Mouse (Mus musculus): ENCODE results near the gene Ranbp17. TPM values are rescaled to one million over a fixed set of nuclear protein-coding genes. Genes with fewer than 3 reads are reported as not detected.

Ranbp17 gene
- polyA plus RNA-seq, 1 experiment from 2014 or later: 9.0 TPM

DNA sequence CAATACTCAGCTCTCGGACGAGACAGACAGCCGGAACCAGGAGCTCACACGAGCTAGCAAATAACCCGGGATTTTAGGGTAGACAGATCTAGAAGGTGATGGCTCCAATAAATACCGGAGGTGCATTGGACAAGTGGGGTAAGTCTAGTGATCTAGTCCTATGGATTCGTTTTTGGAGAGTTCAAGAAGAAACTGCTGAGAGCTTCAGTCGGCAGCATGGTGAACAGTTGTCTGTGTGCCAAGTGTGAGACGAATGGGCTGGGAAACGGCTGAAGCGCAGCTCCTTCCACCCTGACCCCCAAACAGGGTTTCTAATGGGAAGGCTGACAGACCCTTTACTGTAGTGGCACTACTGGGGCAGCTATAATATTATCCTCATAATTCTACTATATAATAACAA is 214.2 kb downstream of the Ranbp17 start:
- Histone ChIP-seq H3K4me1 (replicated peaks) (peaks cover 15% of the 10 kb centered on the region), H3K4me3 (replicated peaks) (no peak overlapping the region), H3K27me3 (no peaks in the 10 kb centered on the region), H3K4me2 (replicated peaks) (no peak overlapping the region), H3K36me3 (no peaks in the 10 kb centered on the region), H3K9me3 (no peaks in the 10 kb centered on the region), H3K9ac (replicated peaks) (no peak overlapping the region), H3K27ac (no peak overlapping the region)
- WGBS: 66% methylated on average over 11 of the region's 11 CpGs
- ATAC-seq: peak; percentile 17; the same call in 1 of the 2 replicates

DNA sequence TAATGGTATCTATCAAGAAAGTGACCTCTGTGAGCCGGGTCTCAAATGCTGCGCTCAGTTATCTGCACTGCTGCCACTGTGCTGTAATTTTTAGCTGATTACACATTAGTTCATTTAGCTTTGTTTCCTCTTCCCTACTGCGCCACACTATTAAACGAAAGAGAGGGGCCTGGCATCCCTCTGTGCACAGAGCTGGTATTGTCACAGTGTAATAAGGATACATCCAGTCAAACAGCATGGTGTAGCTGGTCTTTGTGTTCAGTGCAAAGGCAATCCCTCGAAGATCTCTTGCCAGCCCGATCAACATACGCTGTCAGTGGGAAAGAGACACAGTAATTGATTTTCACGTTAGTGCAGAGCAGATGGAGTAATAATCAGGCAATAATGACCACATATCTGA is 216.4 kb downstream of the Ranbp17 start:
- Histone ChIP-seq H3K27ac (no peak overlapping the region), H3K27me3 (no peaks in the 10 kb centered on the region), H3K9ac (replicated peaks) (no peak overlapping the region), H3K9me3 (no peaks in the 10 kb centered on the region), H3K4me2 (replicated peaks) (no peak overlapping the region), H3K4me1 (replicated peaks) (peaks cover 15% of the 10 kb centered on the region), H3K4me3 (replicated peaks) (no peak overlapping the region), H3K36me3 (no peaks in the 10 kb centered on the region)
- 37% methylated on average over 8 of the region's 8 CpGs for WGBS
- 0 out of 2 replicates have a peak, but pooled peaks have one; percentile 45 for ATAC-seq

DNA sequence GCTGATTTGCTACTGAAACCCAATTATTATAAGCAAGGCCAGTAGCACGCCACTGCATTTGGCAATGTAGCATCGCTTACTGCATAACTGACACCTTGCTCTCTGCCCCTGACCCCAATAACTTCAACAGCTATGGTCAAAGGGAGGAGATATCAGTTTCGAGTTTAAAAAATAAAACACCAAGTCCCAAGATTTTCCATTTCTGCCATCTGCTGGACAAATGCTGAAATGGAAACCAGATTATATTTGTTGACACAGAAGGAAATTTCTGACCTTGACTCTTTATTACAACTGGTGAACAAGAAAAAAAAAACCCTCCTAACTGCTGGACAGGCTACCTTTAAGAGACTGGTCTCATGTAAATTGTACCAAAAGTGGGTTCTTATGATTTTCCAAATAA is 218.1 kb downstream of the Ranbp17 start:
- Histone ChIP-seq H3K4me1 (replicated peaks) (peaks cover 9% of the 10 kb centered on the region; the same call in 1 of the 2 replicates), H3K4me2 (replicated peaks) (no peak overlapping the region), H3K27ac (no peak overlapping the region), H3K9me3 (no peaks in the 10 kb centered on the region), H3K9ac (replicated peaks) (no peak overlapping the region), H3K27me3 (no peaks in the 10 kb centered on the region), H3K4me3 (replicated peaks) (no peak overlapping the region), H3K36me3 (no peaks in the 10 kb centered on the region)
- ATAC-seq: no peak
- 63% methylated on average over 3 of the region's 3 CpGs for WGBS

DNA sequence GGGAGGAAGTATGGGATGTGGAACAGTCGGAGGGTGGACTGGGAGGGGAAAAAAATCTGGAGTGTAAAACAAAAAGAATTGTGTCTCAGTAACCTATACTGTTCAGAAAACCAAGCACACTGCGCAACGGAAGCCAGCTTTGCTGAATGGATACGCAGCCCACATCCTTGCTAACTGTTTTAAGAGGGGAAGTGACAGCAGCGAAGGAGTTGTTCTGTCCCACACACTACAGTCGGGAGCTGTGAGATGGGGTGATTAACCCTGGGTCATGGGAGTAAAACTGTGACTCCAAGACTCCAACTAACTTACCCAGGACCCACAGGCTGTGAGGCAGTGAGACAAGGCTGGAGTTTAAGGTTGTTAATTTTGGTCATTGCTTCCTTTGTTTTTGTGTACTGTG is 219.5 kb downstream of the Ranbp17 start:
- Histone ChIP-seq H3K9me3 (no peaks in the 10 kb centered on the region), H3K9ac (replicated peaks) (no peak overlapping the region), H3K27ac (no peak overlapping the region), H3K27me3 (no peaks in the 10 kb centered on the region), H3K4me1 (replicated peaks) (peaks cover 4% of the 10 kb centered on the region; the same call in 1 of the 2 replicates), H3K36me3 (no peaks in the 10 kb centered on the region), H3K4me2 (replicated peaks) (no peak overlapping the region), H3K4me3 (replicated peaks) (no peak overlapping the region)
- no peak for ATAC-seq
- 81% methylated on average over 6 of the region's 6 CpGs for WGBS

DNA sequence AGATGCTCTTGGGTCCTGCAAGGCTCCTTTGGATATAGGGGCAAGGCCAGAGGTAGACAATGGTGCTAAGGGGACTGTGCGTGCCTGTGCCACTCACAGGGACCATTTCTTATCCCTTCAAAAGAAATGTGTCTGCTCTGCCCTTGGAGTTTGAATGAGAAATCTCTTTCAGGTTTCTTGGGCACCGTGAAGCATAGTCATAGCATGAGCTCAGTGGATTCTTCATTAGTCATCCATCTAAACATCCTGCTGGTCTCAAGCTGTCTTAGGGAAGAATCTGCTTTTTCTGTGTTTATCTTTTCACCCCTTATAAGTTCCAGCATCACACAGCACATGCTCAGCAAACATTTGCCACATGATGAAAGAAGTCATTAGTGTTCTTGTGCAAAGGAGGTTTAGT is 235.0 kb downstream of the Ranbp17 start:
- Histone ChIP-seq H3K4me2 (replicated peaks) (no peak overlapping the region), H3K36me3 (0 out of 2 replicates have a peak, but pooled peaks cover 7% of the 10 kb centered on the region), H3K4me1 (replicated peaks) (no peaks in the 10 kb centered on the region), H3K4me3 (replicated peaks) (no peak overlapping the region), H3K27ac (no peak overlapping the region), H3K9me3 (no peaks in the 10 kb centered on the region), H3K9ac (replicated peaks) (no peak overlapping the region), H3K27me3 (no peaks in the 10 kb centered on the region)
- no peak for ATAC-seq
- WGBS: 92% methylated on average over 2 of the region's 2 CpGs

DNA sequence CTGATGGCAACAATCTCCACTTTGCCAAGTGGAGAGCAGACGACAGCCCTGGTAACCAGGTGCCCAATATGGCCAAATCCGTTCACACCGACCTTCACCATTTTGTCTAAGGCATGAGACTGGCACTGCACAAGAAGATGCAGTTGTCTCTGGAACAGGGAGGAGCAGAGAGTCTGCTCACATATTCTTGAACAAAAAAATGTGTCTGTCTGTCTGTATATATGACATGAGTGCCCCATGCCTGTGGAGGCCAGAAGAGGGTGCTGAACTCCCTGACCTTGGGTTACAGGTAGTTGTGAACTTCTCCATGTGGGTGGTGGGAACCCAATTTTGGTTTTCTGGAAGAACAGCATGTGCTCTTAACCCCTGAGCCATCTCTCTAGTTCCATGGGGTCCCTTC is 236.9 kb downstream of the Ranbp17 start, which contains the start of gene Gm12117:
TSS of gene Gm12117 (minus strand) at position 101 of the 400 bp plus-strand sequence.
- H3K27me3 ChIP-seq: no peaks in the 10 kb centered on the region
- WGBS: 100% methylated on average over 3 of the region's 3 CpGs
- no peak within 1 kb of the TSS for H3K27ac ChIP-seq
- no peaks in the 10 kb centered on the region for H3K4me1 ChIP-seq (replicated peaks)
- H3K4me2 ChIP-seq (replicated peaks): no peak within 1 kb of the TSS
- no peak within 1 kb of the TSS for H3K9ac ChIP-seq (replicated peaks)
- H3K36me3 ChIP-seq: 0 out of 2 replicates have a peak, but pooled peaks cover 7% of the 10 kb centered on the region
- H3K4me3 ChIP-seq (replicated peaks): no peak within 1 kb of the TSS
- no peak for ATAC-seq
- H3K9me3 ChIP-seq: no peaks in the 10 kb centered on the region

DNA sequence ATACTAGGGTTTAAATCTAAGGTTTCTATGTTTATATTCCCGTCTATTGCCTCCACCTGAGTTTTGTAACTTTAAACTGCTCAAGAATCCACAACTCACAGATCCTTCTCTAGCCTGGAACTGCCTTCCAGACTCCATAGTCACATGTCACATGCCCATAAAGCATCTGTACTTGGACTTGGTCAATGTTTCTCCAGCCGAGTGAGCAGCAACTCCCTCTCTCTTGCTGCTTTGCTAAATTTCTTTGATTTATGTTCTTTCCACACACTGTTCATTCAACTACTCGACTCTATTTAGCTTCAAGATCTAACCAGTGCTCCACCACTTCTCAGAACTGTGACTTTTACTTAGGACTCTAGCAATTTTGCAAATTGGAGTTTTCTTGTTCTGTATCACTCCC is 238.7 kb downstream of the Ranbp17 start:
- ATAC-seq: no peak
- Histone ChIP-seq H3K4me1 (replicated peaks) (no peaks in the 10 kb centered on the region), H3K36me3 (0 out of 2 replicates have a peak, but pooled peaks cover 7% of the 10 kb centered on the region), H3K4me3 (replicated peaks) (no peak overlapping the region), H3K27me3 (no peaks in the 10 kb centered on the region), H3K9ac (replicated peaks) (no peak overlapping the region), H3K9me3 (no peaks in the 10 kb centered on the region), H3K4me2 (replicated peaks) (no peak overlapping the region), H3K27ac (no peak overlapping the region)
- WGBS: 84% methylated on average over 3 of the region's 3 CpGs

DNA sequence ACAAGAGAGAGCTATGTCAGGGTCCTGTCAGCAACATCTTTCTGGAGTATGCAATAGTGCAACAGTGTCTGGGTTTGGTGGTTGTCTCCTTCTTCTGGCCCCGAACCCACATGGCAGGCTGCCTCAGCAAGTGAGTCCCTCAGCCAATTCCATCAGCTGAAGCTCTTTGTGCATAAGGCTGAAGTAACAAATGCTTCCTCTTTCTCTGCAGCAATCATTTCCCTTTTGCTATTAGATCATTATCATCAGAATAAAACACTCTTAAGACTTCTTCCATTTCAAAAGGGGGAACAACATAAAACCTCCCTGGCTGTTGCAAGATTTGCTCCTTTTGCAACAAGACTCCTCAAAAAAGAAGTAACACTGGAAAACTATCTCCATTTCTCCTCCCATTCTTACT is 239.3 kb downstream of the Ranbp17 start:
- 79% methylated on average over 1 of the region's 1 CpGs for WGBS
- ATAC-seq: no peak
- H3K9ac ChIP-seq (replicated peaks): no peak overlapping the region
- no peaks in the 10 kb centered on the region for H3K4me1 ChIP-seq (replicated peaks)
- H3K27me3 ChIP-seq: no peaks in the 10 kb centered on the region
- no peaks in the 10 kb centered on the region for H3K9me3 ChIP-seq
- H3K36me3 ChIP-seq: 0 out of 2 replicates have a peak, but pooled peaks cover 7% of the 10 kb centered on the region
- H3K4me2 ChIP-seq (replicated peaks): no peak overlapping the region
- H3K4me3 ChIP-seq (replicated peaks): no peak overlapping the region
- H3K27ac ChIP-seq: no peak overlapping the region

DNA sequence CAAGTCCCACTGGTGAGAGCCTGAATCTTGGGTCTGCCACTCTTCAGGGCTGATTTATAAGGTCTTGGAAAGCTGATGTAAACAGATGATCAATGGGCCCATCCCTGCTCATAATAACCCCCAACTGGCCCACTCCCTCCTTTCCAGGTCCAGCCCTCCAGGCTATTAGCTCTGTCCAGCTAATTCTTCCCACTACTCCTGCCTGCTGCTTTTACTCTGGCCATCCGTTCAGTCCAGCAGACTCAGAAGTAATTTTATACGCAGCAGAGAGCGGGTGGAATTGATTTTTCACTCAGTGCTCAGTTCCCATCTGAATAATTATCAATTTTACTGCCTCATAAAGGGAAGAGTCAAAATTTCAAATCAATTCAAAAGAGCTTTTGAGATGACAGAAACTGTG is 273.3 kb downstream of the Ranbp17 start:
- ATAC-seq: no peak
- 76% methylated on average over 3 of the region's 3 CpGs for WGBS
- H3K4me1 ChIP-seq (replicated peaks): no peaks in the 10 kb centered on the region

DNA sequence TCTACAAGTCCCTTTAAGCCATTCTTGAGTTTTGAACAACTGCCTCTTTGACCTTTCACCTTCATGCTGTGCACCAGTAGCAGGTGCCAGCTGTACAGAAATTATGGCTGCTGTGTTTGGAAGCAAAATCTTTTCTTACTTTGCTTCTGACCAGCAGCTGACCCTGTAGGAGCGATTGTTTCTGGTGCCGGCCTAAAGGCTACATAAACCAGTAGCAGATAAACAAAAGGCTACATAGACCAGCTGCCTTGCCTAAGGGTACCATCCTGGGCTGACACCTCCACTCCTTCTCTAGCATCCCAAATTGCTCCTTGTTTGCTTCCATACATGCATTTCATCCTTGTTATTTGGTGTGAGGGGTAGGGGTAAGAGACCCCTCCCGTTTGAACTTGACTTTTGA is 279.4 kb downstream of the Ranbp17 start:
- Histone ChIP-seq H3K27me3 (no peaks in the 10 kb centered on the region), H3K27ac (no peak overlapping the region), H3K4me2 (replicated peaks) (no peak overlapping the region), H3K4me3 (replicated peaks) (no peak overlapping the region), H3K9me3 (no peaks in the 10 kb centered on the region), H3K36me3 (no peaks in the 10 kb centered on the region), H3K9ac (replicated peaks) (no peak overlapping the region), H3K4me1 (replicated peaks) (peaks cover 16% of the 10 kb centered on the region)
- WGBS: 41% methylated on average over 3 of the region's 3 CpGs
- ATAC-seq: no peak

More for the DNA sequence above, 273.3 kb downstream of the Ranbp17 start:
- Histone ChIP-seq H3K36me3 (no peaks in the 10 kb centered on the region), H3K27ac (no peak overlapping the region), H3K9me3 (no peaks in the 10 kb centered on the region), H3K4me2 (replicated peaks) (no peak overlapping the region), H3K27me3 (no peaks in the 10 kb centered on the region), H3K4me3 (replicated peaks) (no peak overlapping the region), H3K9ac (replicated peaks) (no peak overlapping the region)

DNA sequence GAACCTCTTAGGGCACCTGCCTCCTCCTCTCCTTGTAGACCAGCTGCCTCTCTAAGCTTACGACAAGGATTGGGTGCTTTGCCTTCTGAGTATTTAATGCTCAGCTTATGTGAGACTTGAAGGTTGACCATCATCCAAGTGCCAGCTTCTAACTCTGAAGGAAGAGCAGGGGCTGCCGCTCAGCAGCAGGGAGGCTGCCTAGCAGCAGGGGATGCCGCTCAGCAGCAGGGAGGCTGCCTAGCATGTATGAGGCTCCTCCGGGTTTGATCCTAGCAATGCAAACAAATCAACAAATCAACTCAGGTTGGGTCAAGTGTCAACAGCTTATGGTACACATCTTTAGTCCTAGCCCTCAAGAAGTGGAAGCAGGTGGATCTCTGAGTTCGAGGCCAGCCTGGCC is 281.5 kb downstream of the Ranbp17 start:
- Histone ChIP-seq H3K4me1 (replicated peaks) (peaks cover 16% of the 10 kb centered on the region), H3K36me3 (no peaks in the 10 kb centered on the region), H3K9me3 (no peaks in the 10 kb centered on the region), H3K27me3 (no peaks in the 10 kb centered on the region), H3K4me2 (replicated peaks) (no peak overlapping the region), H3K4me3 (replicated peaks) (no peak overlapping the region), H3K9ac (replicated peaks) (no peak overlapping the region), H3K27ac (no peak overlapping the region)
- 71% methylated on average over 5 of the region's 5 CpGs for WGBS
- ATAC-seq: no peak

DNA sequence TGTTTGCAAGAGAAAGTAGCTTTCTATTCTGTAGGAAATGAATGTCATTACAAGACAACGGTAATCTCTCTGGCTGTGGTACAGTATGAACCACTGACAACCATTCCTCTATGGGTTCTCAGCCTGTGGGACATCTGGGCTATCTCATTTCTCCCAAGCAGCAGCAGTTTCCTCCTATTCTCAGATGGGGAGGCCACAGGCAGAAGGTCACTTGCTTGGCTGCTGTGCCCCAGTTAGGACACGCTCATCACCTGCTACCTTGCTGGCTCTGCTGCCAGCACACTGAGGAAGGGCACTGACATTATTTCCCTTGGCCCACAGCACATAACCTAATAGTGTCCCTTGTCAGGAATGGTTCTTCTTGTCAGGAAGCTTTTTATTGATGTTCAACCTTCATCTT is 285.4 kb downstream of the Ranbp17 start:
- H3K9ac ChIP-seq (replicated peaks): no peak overlapping the region
- no peaks in the 10 kb centered on the region for H3K9me3 ChIP-seq
- WGBS: 93% methylated on average over 2 of the region's 2 CpGs
- no peaks in the 10 kb centered on the region for H3K27me3 ChIP-seq
- ATAC-seq: no peak
- H3K27ac ChIP-seq: no peak overlapping the region
- no peaks in the 10 kb centered on the region for H3K36me3 ChIP-seq
- H3K4me2 ChIP-seq (replicated peaks): no peak overlapping the region
- peaks cover 6% of the 10 kb centered on the region for H3K4me1 ChIP-seq (replicated peaks)
- no peak overlapping the region for H3K4me3 ChIP-seq (replicated peaks)

DNA sequence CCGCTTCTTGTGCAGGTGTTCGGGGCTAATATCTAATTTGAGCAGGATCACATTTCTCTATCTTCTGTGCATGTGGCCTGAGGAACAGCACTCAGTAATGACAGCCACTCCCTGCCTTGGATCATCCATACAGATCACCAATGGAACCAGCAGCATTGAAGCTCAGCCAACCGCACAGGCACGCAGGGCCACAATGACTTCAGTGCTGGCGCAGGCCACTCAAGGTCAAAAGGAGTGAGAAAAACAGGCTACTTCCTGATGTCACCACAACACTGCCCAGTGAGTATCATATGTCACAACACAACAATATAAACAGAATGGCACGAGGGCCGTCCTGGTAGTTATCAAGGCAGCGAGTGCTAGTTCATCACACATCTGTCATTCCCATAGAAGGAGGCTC is 287.0 kb downstream of the Ranbp17 start:
- Histone ChIP-seq H3K4me1 (replicated peaks) (0 out of 2 replicates have a peak, but pooled peaks cover 2% of the 10 kb centered on the region), H3K9ac (replicated peaks) (no peak overlapping the region), H3K27me3 (no peaks in the 10 kb centered on the region), H3K27ac (no peak overlapping the region), H3K9me3 (no peaks in the 10 kb centered on the region), H3K4me3 (replicated peaks) (no peak overlapping the region), H3K4me2 (replicated peaks) (no peak overlapping the region), H3K36me3 (no peaks in the 10 kb centered on the region)
- ATAC-seq: no peak
- 80% methylated on average over 8 of the region's 8 CpGs for WGBS
